Mouse (Mus musculus) bone marrow, adult 2 months (tissue): Measurements from ENCODE around the gene Slc25a11.

Source experiments
- CTCF ChIP-seq: fragments of 200-500 bp; IDR thresholded peaks from 2 replicates; pipeline ENCODE4 v1.5.1; 2011; ENCODE audit warnings: low read length, control low read depth; ENCODE audit not compliant: control insufficient read depth, insufficient read depth
- POLR2A ChIP-seq: fragments of 200-500 bp; IDR thresholded peaks from 2 replicates; pipeline ENCODE4 v1.6.1; 2011; ENCODE audit warnings: low read depth, mild to moderate bottlenecking, control low read depth, low read length, borderline replicate concordance; ENCODE audit not compliant: control insufficient read depth

DNA sequence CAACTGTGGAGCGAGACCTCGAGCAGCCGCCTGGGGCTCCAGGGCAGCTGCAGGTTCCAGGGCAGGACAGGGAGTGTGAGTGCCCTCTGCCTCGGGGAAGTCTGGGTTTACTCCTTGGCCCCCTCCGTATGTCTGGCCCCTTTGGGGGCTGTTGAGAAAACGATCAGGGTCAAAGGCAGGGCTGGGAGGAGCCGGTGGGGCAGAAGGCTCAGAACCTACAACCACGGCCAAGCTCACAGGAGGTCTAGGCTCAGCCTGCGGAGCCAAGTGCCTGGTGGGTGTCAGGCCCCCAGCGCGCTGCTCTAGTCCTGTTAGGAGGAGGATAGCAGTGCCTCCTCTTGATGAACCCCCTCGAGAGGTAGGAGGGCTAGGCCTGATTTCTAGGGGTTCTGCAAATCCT lies 33.9 kb upstream of the Slc25a11 start:
- TF ChIP-seq POLR2A (no peak), CTCF (no peak)
